Mouse (Mus musculus): ENCODE results near the gene Nomo1. TPM values are rescaled to one million over a fixed set of nuclear protein-coding genes. Genes with fewer than 3 reads are reported as not detected.

Gene Nomo1
- polyA plus RNA-seq, 1 experiment from 2014 or later = 19.9 TPM

DNA sequence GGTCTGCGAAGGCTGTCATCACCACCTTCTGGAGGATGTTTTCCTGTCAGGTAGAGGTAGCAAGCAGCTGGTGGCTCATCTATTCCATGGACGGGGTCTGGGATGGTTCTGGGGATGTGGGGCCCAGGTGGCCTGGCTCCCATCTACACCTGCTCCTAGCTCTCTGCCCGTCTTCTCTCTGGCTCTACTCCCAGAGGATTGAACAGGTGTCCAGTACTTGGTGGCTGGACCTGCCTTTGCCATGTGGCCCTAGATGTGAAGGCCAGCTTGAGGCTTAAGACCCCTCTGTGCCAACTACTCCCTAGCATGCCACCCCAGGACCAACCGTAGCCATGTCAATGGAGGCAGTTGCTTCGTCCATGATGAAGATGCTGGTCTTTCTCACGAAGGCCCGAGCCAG lies 72.0 kb downstream of the Nomo1 start:
- no peak overlapping the region for H3K4me3 ChIP-seq (ENCODE audit: low read depth, low read length)
- H3K9ac ChIP-seq (replicated peaks) = no peak overlapping the region
- no peak overlapping the region for H3K27ac ChIP-seq (ENCODE audit: low read depth)
- 85% methylated on average over 7 of the region's 7 CpGs for WGBS (ENCODE audit: insufficient replicate concordance)
- 0 out of 2 replicates have a peak, but pooled peaks cover 4% of the 10 kb centered on the region for H3K4me1 ChIP-seq (ENCODE audit: insufficient read depth)
- TF ChIP-seq CTCF (IDR thresholded peaks at IDR 0.05; ENCODE audit: low read depth) = no peak
- no peak for TF ChIP-seq EP300 (IDR thresholded peaks at IDR 0.05; ENCODE audit: low read depth)
- peaks cover 2% of the 10 kb centered on the region; the same call in 1 of the 2 replicates for H3K27me3 ChIP-seq (ENCODE audit: insufficient read depth, low read length)
- no peak for DNase-seq
- no peaks in the 10 kb centered on the region for H3K9me3 ChIP-seq (ENCODE audit: low read length)
- no peak overlapping the region for H3K4me2 ChIP-seq (ENCODE audit: low read depth, low read length)
- ATAC-seq = no peak
- H3K36me3 ChIP-seq (replicated peaks; ENCODE audit: insufficient read depth, low read length) = no peaks in the 10 kb centered on the region

GRCm38 (mm10) chr7:46110079-46110478 lies 76.6 kb downstream of the Nomo1 start:
- Histone ChIP-seq H3K4me3 (ENCODE audit: low read depth, low read length) (no peak overlapping the region), H3K27me3 (ENCODE audit: insufficient read depth, low read length) (0 out of 2 replicates have a peak, but pooled peaks cover 3% of the 10 kb centered on the region), H3K9me3 (ENCODE audit: low read length) (no peaks in the 10 kb centered on the region), H3K36me3 (replicated peaks; ENCODE audit: insufficient read depth, low read length) (no peaks in the 10 kb centered on the region), H3K27ac (ENCODE audit: low read depth) (no peak overlapping the region), H3K4me2 (ENCODE audit: low read depth, low read length) (no peak overlapping the region), H3K9ac (replicated peaks) (no peak overlapping the region), H3K4me1 (ENCODE audit: insufficient read depth) (no peaks in the 10 kb centered on the region)
- no peak for TF ChIP-seq EP300 (IDR thresholded peaks at IDR 0.05; ENCODE audit: low read depth)
- TF ChIP-seq CTCF (IDR thresholded peaks at IDR 0.05; ENCODE audit: low read depth) = no peak
- no peak for DNase-seq
- WGBS (ENCODE audit: insufficient replicate concordance) = 68% methylated on average over 3 of the region's 3 CpGs
- ATAC-seq = no peak

GRCm38 (mm10) chr7:46111212-46111817 lies 77.8 kb downstream of the Nomo1 start:
- 74% methylated on average over 15 of the region's 15 CpGs for WGBS (ENCODE audit: insufficient replicate concordance)
- DNase-seq (no peak), ATAC-seq (no peak)
- Histone ChIP-seq H3K27me3 (ENCODE audit: insufficient read depth, low read length) (0 out of 2 replicates have a peak, but pooled peaks cover 3% of the 10 kb centered on the region), H3K9me3 (ENCODE audit: low read length) (no peaks in the 10 kb centered on the region), H3K9ac (replicated peaks) (no peak overlapping the region), H3K36me3 (replicated peaks; ENCODE audit: insufficient read depth, low read length) (no peaks in the 10 kb centered on the region), H3K4me2 (ENCODE audit: low read depth, low read length) (no peak overlapping the region), H3K4me3 (ENCODE audit: low read depth, low read length) (no peak overlapping the region), H3K27ac (ENCODE audit: low read depth) (no peak overlapping the region), H3K4me1 (ENCODE audit: insufficient read depth) (no peaks in the 10 kb centered on the region)
- no peak for TF ChIP-seq EP300 (IDR thresholded peaks at IDR 0.05; ENCODE audit: low read depth)
- no peak for TF ChIP-seq CTCF (IDR thresholded peaks at IDR 0.05; ENCODE audit: low read depth)

DNA sequence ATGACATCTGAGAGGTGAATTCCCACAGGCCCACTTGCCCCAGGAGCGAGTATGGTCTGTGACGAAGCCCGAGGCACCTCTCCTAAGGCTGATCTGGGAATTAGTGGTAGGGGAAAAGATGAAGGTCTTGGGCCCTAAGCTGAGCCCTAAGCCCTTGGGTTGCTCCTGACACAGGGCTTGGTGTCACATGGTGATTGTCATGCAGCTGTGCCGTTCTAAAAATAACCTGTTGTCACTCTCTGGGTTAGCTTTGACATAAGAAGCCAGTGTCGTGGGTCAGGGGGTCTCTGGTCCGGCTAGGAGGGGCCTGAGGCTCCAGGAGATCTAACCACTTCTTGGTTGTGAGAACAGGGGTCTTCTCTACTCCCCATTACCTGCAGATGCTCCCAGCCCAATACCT lies 78.4 kb downstream of the Nomo1 start:
- 66% methylated on average over 6 of the region's 6 CpGs for WGBS (ENCODE audit: insufficient replicate concordance)
- Histone ChIP-seq H3K27me3 (ENCODE audit: insufficient read depth, low read length) (0 out of 2 replicates have a peak, but pooled peaks cover 3% of the 10 kb centered on the region), H3K4me2 (ENCODE audit: low read depth, low read length) (no peak overlapping the region), H3K27ac (ENCODE audit: low read depth) (no peak overlapping the region), H3K4me1 (ENCODE audit: insufficient read depth) (no peaks in the 10 kb centered on the region), H3K9ac (replicated peaks) (no peak overlapping the region), H3K36me3 (replicated peaks; ENCODE audit: insufficient read depth, low read length) (no peaks in the 10 kb centered on the region), H3K4me3 (ENCODE audit: low read depth, low read length) (no peak overlapping the region), H3K9me3 (ENCODE audit: low read length) (no peaks in the 10 kb centered on the region)
- no peak for DNase-seq
- TF ChIP-seq CTCF (IDR thresholded peaks at IDR 0.05; ENCODE audit: low read depth) (no peak), EP300 (IDR thresholded peaks at IDR 0.05; ENCODE audit: low read depth) (no peak)
- ATAC-seq = no peak

DNA sequence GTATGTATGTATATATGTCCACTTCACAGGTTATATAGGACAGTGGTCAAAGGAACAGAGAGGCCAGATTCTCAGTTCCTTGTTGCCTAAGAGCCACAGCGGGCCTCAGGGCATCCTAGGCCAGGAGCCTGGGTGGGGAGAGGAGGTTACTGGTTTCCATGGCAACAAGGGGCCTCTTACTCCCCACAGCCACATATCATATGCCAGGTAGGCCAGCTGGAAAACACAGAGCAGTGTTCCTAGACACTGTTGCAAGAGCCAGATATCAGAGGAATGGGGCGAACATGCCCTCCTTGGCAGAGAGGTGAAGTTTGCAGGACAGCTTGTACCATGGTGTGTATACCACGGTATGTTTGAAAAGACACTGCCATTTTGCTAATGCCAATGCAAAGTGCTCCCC lies 79.9 kb downstream of the Nomo1 start:
- no peak overlapping the region for H3K27ac ChIP-seq (ENCODE audit: low read depth)
- DNase-seq = no peak
- H3K4me3 ChIP-seq (ENCODE audit: low read depth, low read length) = no peak overlapping the region
- TF ChIP-seq CTCF (IDR thresholded peaks at IDR 0.05; ENCODE audit: low read depth) = no peak
- TF ChIP-seq EP300 (IDR thresholded peaks at IDR 0.05; ENCODE audit: low read depth) = no peak
- 0 out of 2 replicates have a peak, but pooled peaks cover 3% of the 10 kb centered on the region for H3K27me3 ChIP-seq (ENCODE audit: insufficient read depth, low read length)
- H3K9me3 ChIP-seq (ENCODE audit: low read length) = no peaks in the 10 kb centered on the region
- no peak overlapping the region for H3K9ac ChIP-seq (replicated peaks)
- no peak for ATAC-seq
- H3K4me1 ChIP-seq (ENCODE audit: insufficient read depth) = no peaks in the 10 kb centered on the region
- H3K4me2 ChIP-seq (ENCODE audit: low read depth, low read length) = no peak overlapping the region
- 65% methylated on average over 3 of the region's 3 CpGs for WGBS (ENCODE audit: insufficient replicate concordance)
- H3K36me3 ChIP-seq (replicated peaks; ENCODE audit: insufficient read depth, low read length) = no peaks in the 10 kb centered on the region

DNA sequence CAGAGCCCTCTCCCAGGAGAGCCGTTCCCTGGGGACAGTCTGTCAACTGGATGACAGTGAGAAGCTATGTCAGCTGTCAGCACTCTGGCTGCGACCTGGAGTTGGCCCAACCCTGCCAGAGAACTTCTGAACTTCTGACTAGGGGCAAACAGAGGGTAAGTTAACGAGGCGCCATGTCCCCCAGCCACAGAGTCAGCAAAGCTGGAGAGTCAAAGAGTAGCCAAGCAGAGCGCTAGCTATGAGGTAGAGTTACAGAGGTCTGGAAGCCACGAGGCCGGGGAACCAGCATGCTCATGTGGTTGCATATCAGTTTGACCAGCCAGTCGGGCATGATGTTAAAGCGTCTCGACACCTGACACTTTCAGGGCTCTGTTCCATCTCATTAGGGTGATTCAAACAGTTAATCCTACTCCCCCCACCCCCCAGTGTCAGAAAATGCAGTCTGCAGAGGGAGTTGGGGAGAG lies 82.7 kb downstream of the Nomo1 start:
- TF ChIP-seq EP300 (IDR thresholded peaks at IDR 0.05; ENCODE audit: low read depth) (no peak), CTCF (IDR thresholded peaks at IDR 0.05; ENCODE audit: low read depth) (no peak)
- H3K36me3 ChIP-seq (replicated peaks; ENCODE audit: insufficient read depth, low read length) = no peaks in the 10 kb centered on the region
- 45% methylated on average over 10 of the region's 10 CpGs for WGBS (ENCODE audit: insufficient replicate concordance)
- H3K9me3 ChIP-seq (ENCODE audit: low read length) = no peaks in the 10 kb centered on the region
- no peak overlapping the region for H3K27ac ChIP-seq (ENCODE audit: low read depth)
- DNase-seq (no peak), ATAC-seq (no peak)
- no peaks in the 10 kb centered on the region for H3K4me1 ChIP-seq (ENCODE audit: insufficient read depth)
- H3K27me3 ChIP-seq (ENCODE audit: insufficient read depth, low read length) = 0 out of 2 replicates have a peak, but pooled peaks cover 3% of the 10 kb centered on the region
- no peak overlapping the region for H3K4me2 ChIP-seq (ENCODE audit: low read depth, low read length)
- H3K9ac ChIP-seq (replicated peaks) = no peak overlapping the region
- no peak overlapping the region for H3K4me3 ChIP-seq (ENCODE audit: low read depth, low read length)

Measured in liver, postnatal 0 days (tissue).